Mouse (Mus musculus) hindbrain, embryonic 16.5 days (tissue): Measurements from ENCODE around the gene Khdc4. TPM values are rescaled to one million over a fixed set of nuclear protein-coding genes. Genes with fewer than 3 reads are reported as not detected.

Source experiments
- polyA plus RNA-seq: library from polyadenylated mRNA; unstranded; fragments of >200 nt; fragmentation: Nextera tagmentation; extraction: Ambion mirVana; gene quantifications from 2 replicates; pipeline ENCODE4 v1.2.1, GENCODE M21; 2015

Gene Khdc4
- polyA plus RNA-seq, 1 experiment from 2014 or later = 70.2 TPM

Other genes with a start within 250 kb of the Khdc4 start
- gene Sema4a, start 224.6 kb upstream of the Khdc4 start, polyA plus RNA-seq = 32.3 and 32.8 TPM in 2 replicates
- 62.3 and 70.4 TPM in 2 replicates for gene Lmna, start 175.8 kb upstream of the Khdc4 start, polyA plus RNA-seq
- gene Mex3a, start 153.4 kb upstream of the Khdc4 start, polyA plus RNA-seq = 20.4 and 22.1 TPM in 2 replicates
- gene Rab25, start 137.5 kb upstream of the Khdc4 start, polyA plus RNA-seq = 0.15 TPM in 1 of 2 replicates, not detected in the other
- 184 and 218 TPM in 2 replicates for gene Lamtor2, start 132.7 kb upstream of the Khdc4 start, polyA plus RNA-seq
- 40.1 and 44.4 TPM in 2 replicates for gene Ubqln4, start 132.0 kb upstream of the Khdc4 start, polyA plus RNA-seq
- gene Ssr2, start 109.9 kb upstream of the Khdc4 start, polyA plus RNA-seq = 133 and 167 TPM in 2 replicates
- 79.0 and 104 TPM in 2 replicates for gene Arhgef2, start 79.8 kb upstream of the Khdc4 start, polyA plus RNA-seq
- gene Rxfp4, start 32.7 kb upstream of the Khdc4 start, polyA plus RNA-seq = not detected in 2 replicates
- 72.2 and 72.6 TPM in 2 replicates for gene Rit1, start 31.0 kb downstream of the Khdc4 start, polyA plus RNA-seq
- gene Syt11, start 89.4 kb downstream of the Khdc4 start, polyA plus RNA-seq = 249 and 257 TPM in 2 replicates
- gene Gon4l, start 149.4 kb downstream of the Khdc4 start, polyA plus RNA-seq = 11.2 and 12.1 TPM in 2 replicates
- gene Msto1, start 228.2 kb downstream of the Khdc4 start, polyA plus RNA-seq = 53.9 and 55.3 TPM in 2 replicates